Mouse (Mus musculus) MEL (cell line): ENCODE data around the gene Gpr35. TPM values are rescaled to one million over a fixed set of nuclear protein-coding genes. Genes with fewer than 3 reads are reported as not detected.

Source experiments
- DNase-seq: peaks from one replicate; pipeline ENCODE4 v3.0.0; 2011; ENCODE audit warnings: low read depth, low spot score
- H3K27ac ChIP-seq: 2 replicates; pipeline ENCODE4 v1.5.1; 2012; ENCODE audit warnings: low read depth, mild to moderate bottlenecking, control low read depth, low read length, moderate library complexity; ENCODE audit not compliant: control insufficient read depth
- H3K27me3 ChIP-seq, 2 experiments: fragments of 150-350 bp in 1 of 2; sonication (generic) in 1 of 2; 2 replicates each; pipeline ENCODE4 v1.6.1; 2012; ENCODE audit warnings: low read length in 2 of 2, mild to moderate bottlenecking in 2 of 2, improper control_type of control experiment in 1 of 2, moderate library complexity in 1 of 2; ENCODE audit not compliant: insufficient read depth in 2 of 2, control insufficient read depth in 1 of 2
- H3K36me3 ChIP-seq, 2 experiments: 2 replicates each; pipeline ENCODE4 v1.6.1; 2012 to 2014; ENCODE audit warnings: low read length in 2 of 2, improper control_type of control experiment in 1 of 2, inconsistent platforms in 1 of 2, mild to moderate bottlenecking in 1 of 2; ENCODE audit not compliant: insufficient read depth in 2 of 2, control insufficient read depth in 1 of 2
- H3K4me1 ChIP-seq, 2 experiments: fragments of 150-350 bp in 1 of 2; sonication (generic) in 1 of 2; 2 replicates each; pipeline ENCODE4 v1.6.1; 2012; ENCODE audit warnings: low read length in 2 of 2, improper control_type of control experiment in 1 of 2, mild to moderate bottlenecking in 1 of 2; ENCODE audit not compliant: insufficient read depth in 2 of 2, control insufficient read depth in 1 of 2
- H3K4me3 ChIP-seq, 2 experiments: fragments of 150-350 bp in 1 of 2; sonication (generic) in 1 of 2; 2 replicates each; pipeline ENCODE4 v1.5.1; 2012; ENCODE audit warnings: low read depth in 2 of 2, low read length in 2 of 2, mild to moderate bottlenecking in 2 of 2, moderate library complexity in 2 of 2, control low read depth in 1 of 2, improper control_type of control experiment in 1 of 2; ENCODE audit not compliant: control insufficient read depth in 1 of 2, insufficient read depth in 1 of 2
- H3K79me2 ChIP-seq: 2 replicates; pipeline ENCODE4 v1.6.1; 2012; ENCODE audit warnings: mild to moderate bottlenecking, low read length, moderate library complexity; ENCODE audit not compliant: control insufficient read depth, poor library complexity, insufficient read depth
- H3K9ac ChIP-seq: 2 replicates; pipeline ENCODE4 v1.6.1; 2012; ENCODE audit warnings: low read depth, mild to moderate bottlenecking, control low read depth, low read length, moderate library complexity; ENCODE audit not compliant: control insufficient read depth, poor library complexity, severe bottlenecking
- H3K9me3 ChIP-seq: fragments of 150-350 bp; sonication (generic); replicated peaks from 2 replicates; pipeline ENCODE4 v1.6.1; 2012; ENCODE audit warnings: mild to moderate bottlenecking, low read length, improper control_type of control experiment, moderate library complexity; ENCODE audit not compliant: insufficient read depth
- CHD2 ChIP-seq: IDR thresholded peaks from 2 replicates; pipeline ENCODE4 v1.6.1; 2011; ENCODE audit warnings: low read length, improper control_type of control experiment
- E2F4 ChIP-seq: IDR thresholded peaks from 2 replicates; pipeline ENCODE4 v1.6.1; 2011; ENCODE audit warnings: low read depth, low read length, improper control_type of control experiment, borderline replicate concordance
- ELF1 ChIP-seq: IDR thresholded peaks from 2 replicates; pipeline ENCODE4 v1.6.1; 2014; ENCODE audit warnings: low read depth, mild to moderate bottlenecking, inconsistent platforms, low read length, improper control_type of control experiment, moderate library complexity
- EP300 ChIP-seq, 2 experiments: IDR thresholded peaks; 2 replicates each; pipeline ENCODE4 v1.6.1; 2011; ENCODE audit warnings: improper control_type of control experiment in 2 of 2, low read length in 2 of 2, low read depth in 1 of 2, mild to moderate bottlenecking in 1 of 2
- GABPA ChIP-seq: IDR thresholded peaks from 2 replicates; pipeline ENCODE4 v1.6.1; 2012; ENCODE audit warnings: low read depth, mild to moderate bottlenecking, inconsistent platforms, low read length, improper control_type of control experiment, moderate library complexity
- GATA1 ChIP-seq: IDR thresholded peaks from 2 replicates; pipeline ENCODE4 v1.6.1; 2011; ENCODE audit warnings: low read depth, low read length, improper control_type of control experiment
- MAFK ChIP-seq: IDR thresholded peaks from 2 replicates; pipeline ENCODE4 v1.6.1; 2011; ENCODE audit warnings: low read depth, mild to moderate bottlenecking, low read length, improper control_type of control experiment, borderline replicate concordance
- MAX ChIP-seq: IDR thresholded peaks from 2 replicates; pipeline ENCODE4 v1.6.1; 2011; ENCODE audit warnings: low read length, improper control_type of control experiment
- MEF2A ChIP-seq: IDR thresholded peaks from 2 replicates; pipeline ENCODE4 v1.6.1; 2014; ENCODE audit warnings: low read depth, mild to moderate bottlenecking, inconsistent platforms, low read length, improper control_type of control experiment; ENCODE audit not compliant: poor library complexity, insufficient replicate concordance, severe bottlenecking; ENCODE audit errors: extremely low read depth
- MYB ChIP-seq: IDR thresholded peaks from 2 replicates; pipeline ENCODE4 v1.6.1; 2011; ENCODE audit warnings: mild to moderate bottlenecking, low read depth, low read length, improper control_type of control experiment
- NELFE ChIP-seq: IDR thresholded peaks from 2 replicates; pipeline ENCODE4 v1.6.1; 2011; ENCODE audit warnings: low read depth, low read length, improper control_type of control experiment
- RCOR1 ChIP-seq: IDR thresholded peaks from 2 replicates; pipeline ENCODE4 v1.6.1; 2012; ENCODE audit warnings: low read depth, mild to moderate bottlenecking, inconsistent platforms, low read length, improper control_type of control experiment
- SIN3A ChIP-seq: IDR thresholded peaks from 2 replicates; pipeline ENCODE4 v1.6.1; 2012; ENCODE audit warnings: low read length, improper control_type of control experiment, inconsistent platforms
- SMC3 ChIP-seq: IDR thresholded peaks from 2 replicates; pipeline ENCODE4 v1.6.1; 2011; ENCODE audit warnings: low read depth, low read length, improper control_type of control experiment
- TAL1 ChIP-seq: IDR thresholded peaks from 2 replicates; pipeline ENCODE4 v1.6.1; 2012; ENCODE audit warnings: mild to moderate bottlenecking, inconsistent platforms, low read length, moderate library complexity, mixed read lengths
- TBP ChIP-seq: IDR thresholded peaks from 2 replicates; pipeline ENCODE4 v1.8.0; 2011; ENCODE audit warnings: low read depth, low read length, improper control_type of control experiment
- ZMIZ1 ChIP-seq: IDR thresholded peaks from 2 replicates; pipeline ENCODE4 v1.6.1; 2012; ENCODE audit warnings: low read depth, mild to moderate bottlenecking, inconsistent platforms, low read length, improper control_type of control experiment, moderate library complexity
- polyA plus RNA-seq, 2 experiments: library from polyadenylated mRNA; stranded (reverse) in 1 of 2; unstranded in 1 of 2; fragments of >175 nt in 1 of 2; fragments of >200 nt in 1 of 2; gene quantifications; 2 replicates each; pipeline versions ENCODE4 v1.2.1 to v1.2.4; 2012; ENCODE audit warnings: low replicate concordance in 2 of 2, low read depth in 1 of 2; ENCODE audit not compliant: insufficient read length in 2 of 2, insufficient read depth in 1 of 2, missing spikeins in 1 of 2
- total RNA-seq: library from RNA; depleted of rRNA; stranded (reverse); fragments of 300-350 nt; gene quantifications from 2 replicates; pipeline ENCODE4 v1.2.3, GENCODE M21; 2012; rRNA removed

The Gpr35 gene
- not detected in 2 replicates for total RNA-seq
- under 1 TPM in 1 of 2 experiments, not detected in 1; 0.22 TPM for polyA plus RNA-seq

DNA sequence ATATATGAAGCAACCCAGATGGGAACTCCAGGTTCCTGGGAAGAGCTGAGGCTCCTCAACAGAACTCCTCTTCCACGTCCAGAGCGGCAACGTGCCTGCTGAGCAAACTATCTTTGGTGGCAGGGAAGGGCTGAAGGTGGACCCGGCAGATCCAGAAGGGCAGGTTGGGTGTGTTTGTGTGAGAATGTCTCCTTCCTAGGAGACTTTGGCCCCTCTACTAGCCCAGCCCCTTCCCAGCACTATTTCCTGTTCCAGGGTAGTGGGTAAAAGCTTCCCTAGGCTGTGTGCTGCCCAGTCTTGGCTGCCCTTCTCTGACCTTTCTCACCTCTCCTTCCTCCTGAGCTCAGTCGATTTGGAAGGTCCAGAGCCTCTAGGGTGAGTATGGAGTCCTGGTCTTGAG, at the start of gene Gpr35:
Gpr35 (plus strand) TSS at position 259 of the 400 bp plus-strand sequence.
- no peak within 1 kb of the TSS for H3K27ac ChIP-seq
- H3K79me2 ChIP-seq: no peaks in the 10 kb centered on the region
- no peak for DNase-seq
- no peaks in the 10 kb centered on the region for H3K27me3 ChIP-seq
- H3K4me1 ChIP-seq: no peaks in the 10 kb centered on the region
- no peak within 1 kb of the TSS for H3K9ac ChIP-seq
- no peak within 1 kb of the TSS for H3K4me3 ChIP-seq
- no peak for TF ChIP-seq ELF1
- TF ChIP-seq TBP: no peak
- TF ChIP-seq RCOR1: no peak
- no peak for TF ChIP-seq MYB
- TF ChIP-seq CHD2: no peak
- no peak for TF ChIP-seq MEF2A
- no peak for TF ChIP-seq GABPA
- TF ChIP-seq MAX: no peak
- no peak for TF ChIP-seq NELFE
- no peak for TF ChIP-seq MAFK
- no peak for TF ChIP-seq SMC3
- no peak for TF ChIP-seq TAL1
- no peaks in the 10 kb centered on the region for H3K9me3 ChIP-seq
- H3K36me3 ChIP-seq: no peaks in the 10 kb centered on the region

DNA sequence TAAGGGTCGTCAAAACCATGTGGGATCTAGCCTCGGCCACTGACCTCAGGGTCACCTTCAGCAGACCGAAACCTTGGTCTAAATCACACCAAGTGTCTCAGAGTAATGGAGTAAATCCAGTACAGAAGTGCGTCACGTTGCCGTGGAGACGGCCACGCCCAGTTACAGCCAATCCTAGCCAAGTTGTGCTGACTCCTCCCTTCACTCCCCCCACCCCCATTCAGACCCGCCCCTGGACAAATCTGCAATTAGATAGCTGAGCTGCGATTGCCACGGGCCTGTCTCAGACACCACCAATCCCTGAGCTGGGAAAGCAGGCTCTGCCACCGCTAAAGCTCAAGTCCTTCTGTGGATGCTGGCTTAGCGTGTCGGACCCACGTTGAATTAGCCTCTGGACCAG, 47.9 kb upstream of the Gpr35 start, which contains the start of gene Ankmy1:
Ankmy1 (minus strand) TSS at position 121 of the 400 bp plus-strand sequence.
- Histone ChIP-seq H3K4me3 (no peak within 1 kb of the TSS), H3K27me3 (peaks cover 14 to 16% of the 10 kb centered on the region in 2 experiments), H3K27ac (no peak within 1 kb of the TSS), H3K9me3 (no peaks in the 10 kb centered on the region), H3K9ac (no peak within 1 kb of the TSS), H3K4me1 (peaks cover 0 to 4% of the 10 kb centered on the region in 2 experiments; a peak in 2 of 4 replicates), H3K79me2 (peaks cover 5% of the 10 kb centered on the region; the same call in 1 of the 2 replicates), H3K36me3 (peaks cover 0 to 5% of the 10 kb centered on the region in 2 experiments; a peak in 2 of 4 replicates)
- peak; percentile 39 for DNase-seq
- no peak for TF ChIP-seq ZMIZ1
- TF ChIP-seq CHD2: no peak
- no peak for TF ChIP-seq E2F4
- no peak for TF ChIP-seq SIN3A
- TF ChIP-seq GATA1: no peak
- TF ChIP-seq EP300 (IDR thresholded peaks at IDR 0.05; ENCODE audit: low read depth in 1 of 2, low read length in 2 of 2): no peak
